Mouse (Mus musculus): ENCODE measurements around the gene Sri. TPM values are rescaled to one million over a fixed set of nuclear protein-coding genes. Genes with fewer than 3 reads are reported as not detected.

Sri gene
- 137 TPM for polyA plus RNA-seq (2014; fragmentation: Illumina TruSeq; extraction: RNeasy Lipid Tissue Mini Kit (QIAGEN cat#74804))

DNA sequence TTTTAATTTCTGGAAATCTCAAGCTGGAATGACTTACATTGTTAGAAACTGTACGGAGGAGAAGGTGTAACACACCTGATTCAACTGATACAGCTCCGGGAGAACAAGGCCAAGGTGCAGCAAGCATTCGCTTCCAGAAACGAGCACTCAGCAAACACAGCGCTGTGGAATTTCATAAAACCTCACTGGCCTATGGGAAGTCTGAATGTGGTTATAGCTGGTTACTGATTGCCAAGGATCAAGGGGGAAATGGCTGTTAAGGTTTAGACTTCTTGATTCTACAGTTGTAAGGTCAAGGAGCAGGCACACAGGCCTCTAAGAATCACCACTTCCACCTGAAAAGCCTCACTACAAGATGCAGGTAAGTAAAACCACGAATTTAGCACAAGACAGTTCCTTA, at the start of gene Sri:
Gene Sri, plus strand, starts transcription at position 224 of the 400 bp plus-strand sequence.

Other genes with a start within 250 kb of the Sri start
- 55.4 TPM for gene Steap4, start 85.6 kb upstream of the Sri start, polyA plus RNA-seq (2014; fragmentation: Illumina TruSeq; extraction: RNeasy Lipid Tissue Mini Kit (QIAGEN cat#74804))

Data from ovary, adult 10 weeks (tissue).